Mouse (Mus musculus) heart, adult 18-20 months (tissue): ENCODE measurements around the gene Fam217a. TPM values are rescaled to one million over a fixed set of nuclear protein-coding genes. Genes with fewer than 3 reads are reported as not detected.
"Not testable (repeated sequence)": the region's sequence is repeated elsewhere in the genome, so short reads cannot be mapped to it uniquely, and the experiment has no call there.

Experiments used
- DNase-seq, 2 experiments: peaks; one replicate each; pipeline ENCODE4 v3.0.0; 2021 to 2022; ENCODE audit warnings: mixed read lengths in 1 of 2
- total RNA-seq, 2 experiments: library from RNA; stranded (reverse); gene quantifications; 2 replicates each; pipeline ENCODE4 v1.2.3; 2021

Fam217a gene
- total RNA-seq, 2 experiments from 2014 or later, result 0.20 to 0.21 TPM

GRCm38 (mm10) chr13:34874736-34875135, 49.4 kb downstream of the Fam217a start:
- peak; percentile 4 to 57 for DNase-seq

DNA sequence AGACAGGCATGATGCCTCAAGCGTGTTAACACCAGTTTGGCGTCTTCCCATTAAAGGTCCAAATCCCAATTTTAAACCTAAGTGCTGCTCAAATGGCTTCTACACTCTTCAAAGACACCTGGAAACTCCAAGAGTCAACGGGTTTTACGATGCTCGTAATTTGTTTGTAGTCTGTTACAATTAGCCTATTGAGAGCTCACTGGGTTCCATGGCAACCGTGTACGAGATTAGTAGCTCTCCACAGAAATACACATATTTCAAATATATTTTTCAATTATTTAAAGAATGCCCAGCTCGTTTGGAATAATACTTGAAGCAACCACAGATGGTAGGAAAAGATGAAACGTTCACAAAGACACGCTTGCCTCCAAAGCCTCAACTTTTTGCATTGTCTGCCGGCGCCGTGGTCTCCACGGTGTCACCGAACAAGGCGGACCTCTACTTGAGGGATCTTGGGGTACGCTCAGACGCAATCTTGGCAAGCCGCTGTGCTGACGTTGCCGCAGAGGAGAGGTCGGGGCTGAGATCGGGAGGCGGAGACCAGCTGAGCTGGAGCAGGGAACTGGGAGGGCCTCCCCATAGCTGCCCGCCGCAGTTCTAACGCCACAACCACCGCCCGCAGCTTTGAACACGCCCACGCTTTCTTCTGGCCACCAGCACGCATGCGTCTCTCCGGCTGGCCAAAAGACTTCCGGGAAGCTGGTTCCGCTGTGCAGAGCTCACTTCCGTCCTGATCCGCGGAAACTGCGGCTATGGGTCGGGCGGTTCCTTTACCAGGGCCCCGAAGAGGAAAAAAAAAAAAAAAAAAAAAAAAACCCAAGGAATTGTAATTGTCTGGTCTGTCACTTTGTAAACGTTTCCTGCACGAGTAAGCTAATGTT, 50.1 kb downstream of the Fam217a start:
- DNase-seq, result peak; percentile 95 to 98

DNA sequence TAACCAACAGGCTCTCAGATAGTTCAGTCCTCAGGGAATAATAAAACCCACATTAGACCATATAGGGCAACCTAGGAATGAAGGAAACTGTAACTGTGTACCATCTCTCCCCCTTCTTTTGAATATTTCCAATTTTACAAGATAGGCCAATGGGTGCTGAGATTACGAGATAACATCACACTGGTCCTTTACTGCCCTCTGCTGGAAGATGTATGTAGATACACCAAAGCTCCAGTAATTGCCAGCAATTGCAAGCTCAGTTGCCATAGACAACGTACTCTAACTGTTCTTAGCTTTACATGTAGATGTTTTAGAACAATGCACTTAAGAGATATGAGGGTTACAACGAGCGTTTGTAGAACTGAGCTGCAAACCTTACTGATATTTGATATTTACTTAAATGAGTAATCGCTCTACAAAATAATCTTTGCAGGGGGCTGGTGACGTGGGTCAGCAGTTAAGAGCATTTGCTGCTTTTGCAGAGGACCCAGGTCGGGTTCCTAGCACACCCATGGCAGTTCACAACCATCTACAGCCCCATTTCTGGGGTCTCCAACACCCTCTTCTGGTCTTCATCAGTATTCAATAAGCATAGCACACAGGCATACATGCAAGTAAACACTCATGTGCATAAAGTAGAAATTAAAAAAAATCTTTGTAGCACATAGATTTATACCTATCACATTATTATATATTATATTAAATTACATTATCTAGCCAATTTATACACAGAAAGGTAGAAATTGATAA, 59.5 kb downstream of the Fam217a start:
- DNase-seq, result peak; percentile 58 to 77

- DNase-seq, result not testable (repeated sequence)
These were observed 62.9 kb downstream of the Fam217a start for GRCm38 (mm10) chr13:34861166-34861565.

Other genes starting within 250 kb of the Fam217a start
- gene Fam50b, start 189.5 kb downstream of the Fam217a start, total RNA-seq, result not detected
- 10 to 100 TPM; 26.7 to 30.0 TPM for gene Prpf4b, start 49.0 kb downstream of the Fam217a start, total RNA-seq
- not detected for gene 4933417A18Rik, start 99 bp upstream of the Fam217a start, total RNA-seq
- 1 to 10 TPM; 3.0 to 3.1 TPM for gene Eci3, start 39.5 kb upstream of the Fam217a start, total RNA-seq
- gene Eci2, start 102.8 kb upstream of the Fam217a start, total RNA-seq, result 100 to 1,000 TPM; 246 to 250 TPM